Mouse (Mus musculus) kidney, adult 2 months (tissue): ENCODE measurements around the gene Zfp607b.

Source experiments
- CTCF ChIP-seq: fragments of 200-500 bp; conservative IDR thresholded peaks from 2 replicates; pipeline ENCODE4 v1.5.1; 2011; ENCODE audit warnings: low read depth, mild to moderate bottlenecking, control low read depth, low read length, moderate library complexity, mixed read lengths; ENCODE audit not compliant: insufficient read depth, insufficient read length
- POLR2A ChIP-seq: fragments of 200-500 bp; IDR thresholded peaks from one replicate; pipeline ENCODE4 v1.6.1; 2011; ENCODE audit warnings: low read depth, low read length, control low read depth

- TF ChIP-seq POLR2A (no peak), CTCF (no peak)
Observed at GRCm38 (mm10) chr7:27655545-27655944, 33.6 kb upstream of the Zfp607b start.
